Mouse (Mus musculus) mouse trophoblast stem cell (cell line): ENCODE results near the gene Pafah2.

ENCODE experiments used
- in situ Hi-C, 2 experiments: fragments of 300-500 bp; cut with MseI, MboI; formaldehyde crosslinking; loops; 2 replicates in 1 of 2; 3 replicates in 1 of 2; pipeline ENCODE4 v1.15.1; 2025

Gene Pafah2

DNA sequence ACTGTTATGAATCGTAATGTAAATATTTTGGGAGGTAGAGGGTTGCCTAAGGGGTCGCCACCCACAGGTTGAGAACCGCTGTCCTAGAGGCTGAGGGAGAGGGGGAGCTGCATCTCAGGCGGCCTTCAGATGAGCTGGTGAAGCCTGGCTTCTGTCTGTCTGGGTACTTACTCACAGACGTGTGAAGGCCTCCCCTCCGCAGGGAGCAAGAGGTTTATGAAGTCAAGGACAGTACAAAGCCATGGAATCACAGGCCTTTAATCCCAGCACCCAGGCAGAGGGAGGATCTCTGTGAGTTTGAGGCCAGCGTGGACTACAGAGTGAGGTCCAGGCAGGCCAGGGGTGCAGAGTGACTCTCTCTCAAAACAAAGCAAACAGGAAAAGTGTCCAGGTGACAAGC, 21.0 kb downstream of the Pafah2 start:
- in situ Hi-C loops, result no loop called here

DNA sequence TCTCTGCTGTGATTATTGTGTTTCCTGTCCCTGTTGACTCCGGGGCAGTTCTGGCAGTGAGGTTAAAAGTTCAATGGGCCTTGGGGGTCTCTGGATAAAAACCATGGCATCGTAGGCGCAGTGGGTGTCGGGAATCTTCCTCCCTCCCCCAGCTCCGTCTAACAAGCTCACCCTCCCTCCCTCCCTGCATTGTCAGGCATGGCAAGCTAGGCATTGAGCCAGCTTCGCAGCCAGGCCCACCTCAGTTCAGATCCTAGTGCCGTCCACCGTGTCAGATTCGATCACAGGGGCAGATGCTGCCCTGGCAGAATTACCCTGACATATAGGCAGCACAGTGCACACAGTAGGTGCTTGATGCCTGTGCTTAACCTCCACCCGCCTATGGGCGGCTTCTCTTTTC, 25.9 kb downstream of the Pafah2 start:
- in situ Hi-C loops, result no loop called here

DNA sequence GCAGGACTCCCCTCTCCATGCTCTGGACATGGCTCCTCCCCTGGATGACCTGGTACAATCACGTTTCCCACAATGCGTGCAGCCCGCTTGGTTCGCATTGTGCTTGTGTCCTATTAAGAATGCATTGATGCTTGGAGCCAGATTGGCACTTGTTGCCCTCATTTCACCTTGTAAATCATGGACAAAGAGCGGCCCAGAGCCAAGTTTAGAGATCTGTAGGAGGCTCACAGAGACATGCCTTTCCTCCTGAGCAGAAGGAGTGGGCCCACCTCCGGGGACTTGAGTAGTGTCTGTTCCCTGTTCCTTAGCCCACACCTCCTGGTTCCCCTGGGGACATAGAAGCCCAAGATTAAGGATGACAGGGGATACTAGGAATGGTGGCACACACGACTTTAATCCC, 27.8 kb downstream of the Pafah2 start:
- in situ Hi-C loops, result no loop called here

DNA sequence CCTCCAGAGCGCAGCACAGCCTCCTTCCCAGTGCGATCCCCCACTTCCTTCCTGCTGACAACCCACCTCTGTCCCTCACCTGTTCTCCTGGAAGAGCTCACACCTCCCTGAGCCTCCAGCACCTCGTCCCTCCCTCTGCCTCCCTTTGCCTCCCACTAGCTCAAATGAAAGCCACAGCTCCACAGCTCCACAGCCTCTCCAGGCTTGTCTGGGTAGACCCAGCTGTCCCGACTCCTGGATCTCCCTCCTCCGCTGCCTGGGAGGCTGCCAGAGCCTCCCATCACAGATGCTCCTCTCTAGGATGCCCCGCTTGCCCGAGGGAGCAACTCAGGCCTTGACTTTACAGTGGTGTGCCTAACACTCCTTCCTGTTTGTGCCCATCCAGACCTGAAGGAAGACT, 29.0 kb downstream of the Pafah2 start:
- in situ Hi-C loops, result no loop called here

DNA sequence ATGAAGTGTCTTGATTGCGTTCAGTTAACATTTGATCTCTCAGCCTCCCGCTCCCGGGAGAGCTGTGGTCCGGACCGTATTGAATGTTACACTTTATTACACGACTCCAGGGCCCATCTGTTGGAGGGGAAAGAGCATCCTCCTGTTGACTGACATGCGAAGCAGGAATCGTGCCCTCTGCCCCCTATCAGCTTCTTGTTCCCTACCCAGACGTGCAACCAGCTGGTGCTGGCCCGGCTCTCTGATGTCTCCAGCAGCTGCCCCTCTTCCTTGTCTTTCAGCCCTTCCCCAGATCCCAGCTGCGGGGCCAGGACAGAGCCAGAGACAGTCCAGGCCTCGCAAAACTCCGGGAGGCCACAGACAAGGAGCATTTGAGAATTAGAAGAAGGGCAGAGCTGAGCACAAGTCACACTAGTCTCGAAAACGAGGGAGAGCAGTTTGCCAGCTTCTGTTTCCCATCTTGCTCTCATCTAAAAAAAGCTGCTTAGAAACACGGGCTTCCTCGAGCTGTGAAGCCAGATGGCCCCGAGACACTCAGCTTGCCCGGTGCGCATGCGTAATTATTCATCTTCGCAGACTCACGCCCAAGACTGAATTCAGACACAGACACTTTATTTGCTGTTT, 34.4 kb downstream of the Pafah2 start:
- in situ Hi-C loops, result no loop called here

DNA sequence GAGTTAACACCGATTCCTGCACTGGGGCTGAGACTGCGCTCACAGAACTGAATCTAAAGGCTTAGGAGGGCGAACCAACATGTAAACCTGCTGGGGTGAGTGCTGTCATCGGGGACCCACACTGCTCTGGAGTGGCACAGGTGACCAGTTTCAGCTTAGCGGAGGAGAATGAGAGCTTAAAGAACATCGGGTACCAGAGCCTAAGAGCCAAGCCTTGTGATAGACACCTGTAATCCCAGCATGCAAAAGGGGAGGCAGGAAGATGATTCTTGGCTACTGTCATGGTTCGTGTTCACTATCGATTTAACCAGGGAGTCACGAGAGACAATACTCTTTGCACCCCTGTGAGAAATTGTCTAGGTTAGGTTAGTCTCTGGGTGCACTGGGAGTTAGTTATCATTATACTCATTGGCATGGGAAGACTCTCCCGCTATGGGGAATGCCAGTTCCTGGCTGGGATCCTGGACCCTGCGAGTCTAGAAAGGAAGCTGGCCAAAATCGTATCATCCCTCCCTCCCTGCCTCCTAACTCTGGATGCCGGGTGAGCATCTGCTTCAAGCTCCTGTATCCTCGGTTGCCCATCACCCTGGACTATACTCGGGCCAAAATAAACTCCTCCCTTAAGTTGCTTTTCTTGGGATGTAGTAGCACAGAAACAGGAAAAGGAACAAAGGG, 36.7 kb downstream of the Pafah2 start:
- in situ Hi-C loops, result no loop called here

DNA sequence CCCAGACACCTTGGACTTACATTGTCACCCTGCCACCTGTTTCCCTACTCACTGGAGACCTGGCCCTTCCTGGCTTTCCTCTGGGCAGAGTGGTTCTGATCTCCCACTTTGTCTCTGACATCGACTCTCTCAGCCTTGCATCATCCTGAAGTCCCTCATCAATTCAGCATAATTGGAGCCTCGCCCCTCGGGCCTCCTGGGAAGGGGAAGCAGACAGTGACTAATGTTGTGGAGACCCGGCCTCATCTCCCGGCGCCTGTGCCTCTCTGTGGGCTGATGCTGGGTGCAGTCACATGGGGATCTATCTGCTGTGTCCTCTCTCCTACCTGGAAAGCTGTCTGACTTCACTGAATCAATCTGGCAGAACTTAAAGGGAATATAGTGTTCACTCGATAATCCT, 40.1 kb downstream of the Pafah2 start:
- in situ Hi-C loops, result no loop called here

DNA sequence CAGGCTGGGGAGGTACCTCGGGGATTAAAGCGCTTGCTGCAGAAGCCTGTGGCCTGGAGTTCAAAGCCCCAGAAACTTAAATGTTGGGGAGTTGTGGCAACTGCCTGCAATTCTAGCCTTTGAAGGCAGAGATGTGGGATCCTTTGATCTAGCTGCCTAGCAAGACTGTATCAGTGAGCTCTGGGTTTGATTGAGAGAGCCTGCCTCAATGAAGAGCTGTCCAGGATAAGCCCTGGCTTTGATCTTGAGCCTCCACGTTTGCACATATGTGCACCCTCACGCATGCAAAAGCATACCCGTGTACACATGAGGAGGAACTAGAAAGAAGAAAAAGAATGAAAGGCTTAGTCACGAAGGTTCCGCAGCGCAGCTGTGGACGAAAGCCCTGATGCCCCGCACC, 40.5 kb downstream of the Pafah2 start:
- in situ Hi-C loops, result no loop called here

DNA sequence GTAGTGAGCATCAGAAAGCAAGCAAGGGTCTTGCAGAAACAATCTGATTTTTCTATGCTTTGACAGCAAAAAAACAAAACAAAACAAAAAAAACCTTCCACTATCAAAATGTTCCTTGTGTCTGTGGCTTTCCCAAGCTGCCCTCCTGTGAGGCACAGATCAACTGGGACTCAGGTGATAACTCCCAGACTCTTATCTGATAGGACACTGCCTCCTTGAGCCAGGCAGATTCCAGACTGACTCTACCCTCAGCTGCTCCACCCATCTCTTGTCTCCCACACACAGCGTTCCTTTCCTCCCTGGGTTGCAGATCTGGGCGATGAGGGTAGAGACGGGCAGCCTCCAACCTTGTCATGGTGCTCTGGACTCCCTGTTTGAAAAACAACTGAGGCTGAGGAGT, 43.0 kb downstream of the Pafah2 start:
- in situ Hi-C loops, result no loop called here

DNA sequence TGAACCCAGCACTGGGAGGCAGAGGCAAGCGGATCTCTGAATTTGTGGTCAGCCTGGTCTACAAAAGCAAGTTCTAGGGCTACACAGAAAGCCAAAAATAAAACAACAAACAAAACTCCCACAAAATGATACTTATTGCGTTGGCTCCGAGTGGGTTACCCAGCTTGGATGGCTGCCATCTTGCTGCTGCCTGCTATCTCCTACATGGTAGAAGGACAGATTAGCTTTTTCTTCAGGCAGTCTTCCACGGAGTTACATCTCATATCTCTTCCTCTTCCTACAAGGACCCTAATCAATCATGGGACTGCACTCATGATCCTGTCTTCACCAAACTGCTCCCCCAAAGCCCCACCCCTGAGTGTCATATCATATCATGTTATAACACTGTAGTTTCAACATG, 43.8 kb downstream of the Pafah2 start:
- in situ Hi-C loops, result no loop called here

DNA sequence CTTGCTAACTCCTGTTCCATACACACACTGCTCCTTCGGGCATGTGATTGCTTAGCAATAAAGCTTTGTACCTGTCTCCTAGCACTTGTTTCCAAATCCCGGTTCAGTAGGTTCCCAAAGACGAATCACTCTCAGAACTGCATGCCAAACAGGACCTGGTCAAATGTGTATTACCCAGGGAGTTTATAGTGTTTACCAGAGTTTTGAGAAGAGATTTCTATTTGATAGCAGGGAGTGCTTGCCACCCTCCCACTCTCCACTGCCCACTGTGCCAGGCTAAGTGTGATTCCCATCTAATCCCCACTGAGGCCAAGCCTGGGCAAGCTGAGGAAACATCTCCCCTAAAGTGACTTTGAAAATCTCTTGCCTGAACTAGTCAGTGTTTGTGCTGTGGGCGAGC, 46.1 kb downstream of the Pafah2 start:
- in situ Hi-C loops, result no loop called here

DNA sequence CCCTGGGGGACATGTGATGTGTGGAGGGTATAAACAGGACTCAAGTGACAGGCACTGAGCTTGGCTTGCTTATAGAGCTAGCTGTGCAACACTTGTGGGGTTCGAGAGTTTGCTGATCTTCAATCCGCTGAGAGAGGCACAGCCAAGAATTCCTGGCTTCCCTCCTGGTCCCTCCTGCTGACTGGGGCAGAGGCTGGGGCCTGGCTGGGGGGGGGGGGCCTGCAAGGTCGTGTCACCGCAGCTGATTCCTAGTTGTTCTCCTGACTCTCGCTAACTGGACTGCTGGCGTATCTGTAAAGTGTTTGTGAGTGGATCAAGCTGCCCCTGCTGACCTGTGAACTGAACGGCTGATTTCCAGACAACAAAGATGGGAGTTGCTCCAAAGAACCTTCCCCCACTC, 47.5 kb downstream of the Pafah2 start:
- in situ Hi-C loops, result no loop called here

DNA sequence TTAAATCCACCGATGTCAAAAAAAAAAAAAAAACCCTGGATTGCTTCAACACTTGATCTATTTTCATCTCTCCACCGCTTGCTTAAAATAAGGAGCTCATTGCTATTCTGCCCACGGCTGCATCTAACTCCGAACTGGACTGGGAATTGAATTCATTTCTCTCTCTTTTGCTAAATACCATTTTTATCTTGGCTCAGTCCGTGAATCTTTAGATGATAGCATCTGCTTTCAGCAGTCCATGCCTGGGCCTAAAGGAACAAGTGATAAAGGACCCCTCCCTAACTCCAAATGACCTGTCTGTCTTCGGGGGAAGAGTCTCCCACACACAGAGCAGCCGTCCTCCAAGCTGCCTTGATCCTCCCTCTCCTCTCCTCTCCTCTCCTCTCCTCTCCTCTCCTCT, 48.8 kb downstream of the Pafah2 start:
- in situ Hi-C loops, result no loop called here

DNA sequence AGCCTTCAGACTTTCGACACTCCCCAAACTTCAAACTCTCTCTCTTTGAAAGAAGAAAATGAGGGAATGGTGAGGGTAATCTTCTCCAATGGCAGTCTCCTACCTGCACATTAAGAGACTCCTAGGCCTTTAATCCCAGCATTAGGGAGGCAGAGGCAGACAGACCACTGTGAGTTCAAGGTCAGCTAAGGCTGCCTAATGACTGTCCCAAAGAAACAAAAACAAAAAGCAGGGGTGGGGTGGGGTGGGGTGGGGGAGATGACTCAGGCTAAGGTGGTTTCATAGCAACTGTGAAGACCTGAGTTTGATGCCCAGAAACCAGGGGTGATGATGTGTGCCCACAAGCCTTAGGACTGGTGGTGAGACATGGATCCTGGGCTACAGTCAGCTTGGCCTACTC, 49.4 kb downstream of the Pafah2 start:
- in situ Hi-C loops, result no loop called here

DNA sequence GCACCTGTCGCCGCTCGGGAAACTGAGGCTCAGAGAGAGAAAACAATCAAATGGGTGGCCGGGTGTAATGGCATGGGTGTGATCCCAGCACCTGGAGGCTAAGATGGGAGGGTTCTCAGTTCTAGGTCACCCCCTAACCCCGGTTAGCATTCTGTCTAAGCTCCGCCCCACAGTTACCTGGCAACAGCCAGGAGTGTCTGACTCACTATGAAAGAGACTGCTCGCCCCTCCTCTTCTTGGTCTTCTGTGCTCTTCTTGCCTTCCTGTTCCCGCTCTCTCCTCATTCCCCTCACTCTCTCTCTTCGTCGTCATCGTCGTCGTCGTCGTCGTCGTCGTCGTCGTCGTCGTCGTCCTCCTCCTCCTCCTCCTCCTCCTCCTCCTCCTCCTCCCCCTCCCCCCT, 51.8 kb downstream of the Pafah2 start:
- in situ Hi-C loops, result no loop called here

DNA sequence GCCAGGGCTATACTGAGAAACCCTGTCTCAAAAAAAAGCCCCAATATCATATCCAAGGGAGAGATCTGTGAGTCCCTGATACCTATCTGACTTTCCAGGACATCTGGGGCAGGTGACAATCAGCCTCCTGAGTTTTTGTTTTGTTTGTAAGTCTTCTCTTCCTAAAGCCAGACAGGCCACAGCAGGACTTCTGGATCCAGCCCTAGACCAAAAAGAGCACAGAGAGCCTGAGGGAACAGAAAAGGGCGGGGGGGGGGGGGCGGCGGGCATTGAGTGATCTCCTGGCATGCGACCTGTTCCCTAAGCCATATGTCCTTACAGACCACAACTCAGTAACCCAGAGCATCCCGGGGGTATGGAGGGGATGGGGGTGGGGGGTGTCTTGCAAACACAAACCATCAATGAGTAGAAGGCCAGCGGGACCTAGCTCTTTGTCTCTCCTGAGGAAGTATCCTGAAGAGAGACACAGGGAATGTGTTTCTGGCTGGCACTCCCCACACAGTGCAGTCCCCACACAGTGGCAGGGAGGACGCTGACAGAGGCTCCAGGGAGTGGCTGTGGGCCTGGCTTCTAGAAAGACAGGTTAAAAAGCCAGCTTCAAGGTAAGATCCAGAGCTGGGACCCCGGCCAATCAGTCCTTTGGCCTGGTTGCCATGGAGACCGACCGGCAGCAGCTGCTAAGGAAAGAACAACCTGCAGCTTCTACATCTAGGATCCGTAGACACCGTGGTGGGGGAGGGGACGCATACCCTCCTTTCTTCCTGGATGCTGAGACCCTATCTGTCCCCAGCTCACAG, 53.7 kb downstream of the Pafah2 start:
- in situ Hi-C loops, result no loop called here

DNA sequence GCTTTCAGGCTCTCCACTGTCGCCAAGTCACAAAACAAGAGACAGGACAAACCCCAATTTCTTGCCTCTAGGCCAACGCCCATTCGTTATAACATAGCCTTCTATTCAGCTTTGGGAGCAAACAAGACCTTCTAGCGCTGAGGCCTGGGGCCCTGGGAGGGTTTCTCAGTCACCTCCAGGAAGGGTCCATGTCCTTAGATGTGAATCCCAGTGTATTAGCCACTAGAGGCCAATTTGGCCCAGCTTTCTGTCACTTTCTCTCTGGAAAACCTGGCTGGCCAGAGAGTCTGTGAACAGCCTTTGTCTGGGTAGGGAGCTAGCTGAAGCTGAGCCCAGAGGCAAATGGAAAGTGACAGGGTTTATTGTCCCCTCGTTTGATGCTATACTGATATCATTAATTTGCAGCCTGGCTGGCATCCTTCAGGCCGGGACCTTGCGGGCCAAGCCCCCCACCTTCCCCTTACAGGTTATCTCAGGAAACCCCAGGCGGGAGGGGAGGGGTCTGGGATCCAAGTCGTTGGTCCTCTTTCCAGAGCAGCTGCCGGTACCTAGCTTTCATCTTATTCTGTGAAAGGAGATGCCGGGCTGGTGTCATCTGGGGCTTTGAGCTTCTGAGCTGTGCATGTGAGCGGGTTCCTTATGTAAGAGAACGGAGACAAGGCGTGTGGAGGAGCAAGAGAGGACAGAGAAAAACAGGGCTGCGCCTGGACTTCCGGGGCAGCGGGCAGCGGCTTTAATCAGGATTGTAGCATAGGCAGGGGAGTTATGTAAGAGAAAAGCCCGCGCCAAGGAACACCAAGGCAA, 54.5 kb downstream of the Pafah2 start:
- in situ Hi-C loops, result no loop called here

DNA sequence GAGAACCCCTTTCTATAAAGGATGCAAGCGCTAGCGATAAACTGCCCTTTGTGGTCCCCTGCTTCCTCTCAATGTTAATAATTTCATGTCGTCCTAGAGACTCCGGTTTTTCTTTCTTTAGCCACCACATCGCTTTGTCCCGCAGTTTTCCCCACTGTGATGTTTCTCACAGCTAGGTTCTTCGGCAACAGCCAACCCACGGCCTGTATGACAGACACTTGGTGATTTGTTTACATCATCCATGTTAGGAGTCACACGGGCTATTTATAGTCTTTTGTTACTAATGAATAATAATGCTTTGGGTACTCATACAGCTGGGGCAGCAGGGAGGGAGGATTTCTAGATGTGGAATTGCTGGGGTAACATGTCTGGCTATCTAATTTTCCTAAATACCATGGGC, 55.4 kb downstream of the Pafah2 start:
- in situ Hi-C loops, result no loop called here

DNA sequence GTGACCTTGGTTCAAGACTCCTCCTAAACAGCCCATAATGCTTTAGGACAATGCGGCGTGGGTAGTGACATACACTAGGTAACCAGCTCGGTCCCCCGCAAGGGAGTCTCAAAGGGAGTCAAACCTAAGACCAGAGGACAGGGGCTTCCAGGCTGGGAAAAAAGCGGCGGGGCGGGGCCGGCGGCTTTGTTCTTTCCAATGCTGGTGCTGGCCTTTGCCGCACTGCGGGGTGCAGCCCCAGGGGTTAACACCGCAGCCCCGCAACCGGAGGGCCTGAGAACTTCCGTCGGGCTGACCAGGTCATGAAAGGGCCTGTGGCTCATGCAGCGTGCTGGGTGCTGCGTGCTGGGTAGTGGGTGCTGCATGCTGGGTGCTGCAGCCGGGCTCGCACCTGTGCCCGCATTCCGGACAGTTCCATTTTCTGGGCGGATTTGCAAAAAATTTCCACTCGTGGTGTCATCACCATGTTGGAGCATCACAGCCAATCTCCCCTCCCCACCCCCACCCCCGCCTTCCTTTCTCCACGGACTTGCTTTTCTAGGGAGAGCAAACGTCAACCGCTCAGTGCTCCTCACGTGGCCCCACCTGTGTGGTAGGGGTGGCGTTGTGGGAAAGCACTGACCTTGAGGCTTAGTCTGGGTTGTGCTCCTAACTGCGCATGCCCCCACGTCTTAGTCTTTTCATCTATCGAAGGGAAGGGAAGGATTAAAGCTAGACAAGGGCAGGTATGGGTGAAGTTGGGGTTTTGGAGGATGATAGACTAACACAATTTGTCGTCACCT, 57.7 kb downstream of the Pafah2 start:
- in situ Hi-C loops, result no loop called here

DNA sequence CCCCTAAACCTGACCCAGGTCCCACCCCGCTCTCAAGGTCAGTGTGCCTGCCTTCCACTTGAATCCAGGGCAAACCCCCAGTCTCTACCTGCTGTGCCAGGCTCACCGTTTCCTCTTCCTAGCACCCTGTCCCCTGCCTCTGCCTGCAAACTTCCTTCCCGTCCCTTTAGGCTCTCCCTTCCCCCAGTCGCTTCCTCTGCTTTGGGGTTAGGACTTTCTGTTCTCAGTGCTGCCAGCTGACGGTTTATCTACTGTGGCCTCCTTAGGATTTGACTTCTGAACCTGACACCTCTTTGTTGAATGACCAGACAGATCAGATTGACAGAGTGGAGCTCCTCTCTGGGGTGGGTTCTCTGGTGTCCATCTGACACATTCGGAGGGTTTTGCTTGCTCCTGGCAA, 59.2 kb downstream of the Pafah2 start:
- in situ Hi-C loops, result no loop called here

DNA sequence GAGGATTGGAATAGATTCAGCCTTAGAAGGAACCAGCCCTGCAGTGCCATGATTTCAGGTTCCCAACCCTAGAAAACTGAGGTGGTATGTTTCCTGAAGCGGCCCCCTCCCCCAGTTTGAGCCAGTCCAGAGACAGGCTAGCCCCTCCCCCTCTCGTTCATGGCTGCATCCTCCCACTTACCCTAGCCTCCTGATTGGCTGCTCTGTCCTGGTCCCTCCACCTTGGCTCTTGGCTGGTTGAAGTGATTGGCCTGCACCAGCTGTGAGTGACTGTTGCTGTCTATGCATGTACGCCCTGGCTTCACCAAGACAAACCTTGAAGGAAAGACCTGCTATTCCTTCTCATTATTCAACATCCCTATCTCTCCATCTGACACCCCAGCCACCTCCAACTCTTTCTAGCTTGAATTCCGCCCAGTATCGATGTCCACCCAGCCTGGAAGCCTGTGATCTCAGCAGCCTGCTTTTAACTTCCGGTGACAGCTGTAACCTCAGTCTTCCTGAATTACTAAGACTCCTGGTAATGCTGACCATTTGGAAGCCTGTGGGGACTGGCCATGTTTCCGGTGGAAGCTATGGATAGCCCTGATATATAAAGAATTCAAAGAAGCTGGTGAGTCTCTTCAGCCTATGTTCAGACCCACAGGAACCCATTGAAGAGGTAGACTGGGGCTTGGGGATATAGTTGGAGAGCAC, 61.2 kb downstream of the Pafah2 start:
- in situ Hi-C loops, result no loop called here
